Mouse (Mus musculus) stomach, adult 2 months (tissue): ENCODE results near the gene Ubc. TPM values are rescaled to one million over a fixed set of nuclear protein-coding genes. Genes with fewer than 3 reads are reported as not detected.

Experiments
- polyA plus RNA-seq: library from polyadenylated mRNA; depleted of rRNA; stranded (reverse); fragments of >200 nt; gene quantifications from 2 replicates; pipeline ENCODE4 v1.2.3, GENCODE M21; 2012; rRNA removed

The Ubc gene
- polyA plus RNA-seq, result 300 and 301 TPM in 2 replicates

DNA sequence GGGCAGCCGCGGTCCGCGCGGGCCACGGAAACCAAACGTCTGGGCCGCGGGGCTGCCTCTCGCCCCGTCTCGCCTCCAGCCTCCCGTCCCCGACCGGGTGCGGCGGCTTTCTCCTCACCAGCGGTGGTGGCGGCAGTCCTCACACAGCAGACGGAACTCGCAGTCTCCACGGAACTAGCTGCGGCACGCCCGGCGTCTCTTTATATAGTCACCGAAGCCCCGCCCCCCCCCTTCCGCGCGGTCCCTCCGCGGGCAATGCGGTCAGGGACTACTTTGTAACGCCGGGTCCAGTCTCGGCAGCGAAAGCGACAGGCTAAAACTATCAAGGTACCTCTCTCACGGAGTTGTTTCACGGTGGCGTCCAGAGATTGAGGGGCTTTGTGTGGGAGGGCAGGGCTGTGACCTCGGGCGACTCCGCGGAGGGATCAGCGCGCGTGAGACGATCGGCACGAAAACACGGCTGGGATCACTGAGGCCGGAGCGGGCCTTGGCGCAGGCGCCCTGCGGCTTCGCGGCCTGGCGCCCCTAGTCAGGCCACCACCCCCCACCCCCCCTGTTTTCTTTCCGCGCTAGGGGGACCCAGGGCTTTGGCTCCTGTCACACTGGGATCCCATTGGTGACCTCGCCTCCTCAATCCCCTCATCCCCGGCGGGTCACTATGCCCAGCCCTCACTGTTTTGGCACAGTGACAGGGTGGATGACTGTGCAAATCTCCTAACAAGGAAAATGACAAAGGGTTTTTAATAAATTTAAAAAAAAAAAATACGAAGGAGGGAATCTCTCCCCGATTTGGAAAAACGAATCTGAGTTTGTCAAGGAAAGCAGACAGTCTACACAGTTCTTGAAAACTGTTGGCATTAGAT, at the start of gene Ubc:
Ubc (minus strand) TSS at position 624 of the 863 bp plus-strand sequence.

DNA sequence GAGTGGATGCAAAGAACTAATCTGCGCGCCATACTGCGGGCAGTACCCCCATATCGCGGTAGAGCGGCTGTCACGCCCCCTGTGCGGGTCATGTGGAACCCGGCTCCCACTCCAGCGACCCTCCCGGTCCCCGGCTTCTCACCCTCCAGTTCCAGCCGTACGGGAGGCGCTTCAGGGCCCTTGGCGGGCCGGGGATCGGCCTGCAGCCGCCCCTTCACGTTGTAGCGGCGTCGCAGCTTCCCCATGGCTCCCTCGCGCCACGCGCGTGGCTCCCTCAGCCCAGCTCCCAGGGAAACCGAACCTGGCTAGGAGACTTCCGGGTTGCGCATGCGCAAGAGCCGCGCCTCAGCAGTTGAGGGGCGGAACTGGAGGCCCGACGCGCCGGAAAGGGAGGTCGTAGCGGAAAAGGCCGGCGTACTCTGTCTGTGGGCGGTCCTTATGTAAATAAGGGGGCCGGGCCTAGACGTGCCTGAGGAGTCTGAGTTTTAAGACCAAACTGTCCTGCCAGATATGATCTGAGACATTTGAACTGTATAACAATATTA, 43.9 kb upstream of the Ubc start, which contains the start of gene Dhx37:
Dhx37 (minus strand) TSS at position 329 of the 545 bp plus-strand sequence.

DNA sequence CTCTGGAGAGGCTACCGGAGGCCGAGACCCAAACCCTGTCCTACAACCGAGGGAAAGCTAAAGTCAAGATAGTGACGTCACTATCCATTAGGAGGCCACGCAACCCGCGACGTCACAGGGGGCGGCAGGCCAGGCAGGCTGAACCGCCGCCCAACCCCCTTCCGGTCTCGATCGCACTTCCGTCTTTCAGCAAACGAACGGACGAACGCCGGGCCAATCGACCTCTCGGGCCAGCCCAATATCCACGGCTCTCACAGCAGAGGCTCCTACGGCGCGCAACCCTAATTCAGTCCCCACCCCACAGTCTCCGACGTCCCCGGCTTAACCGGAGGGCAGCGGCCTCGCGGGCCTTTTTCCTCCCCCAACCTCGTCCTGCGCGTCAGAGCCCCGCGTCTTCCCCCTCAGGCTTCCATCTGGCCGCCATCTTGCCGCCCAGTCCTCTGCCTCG, 847 bp downstream of the Ubc start, which contains the start of gene Gm10382:
Gm10382 (plus strand) TSS at position 192 of the 448 bp plus-strand sequence.

DNA sequence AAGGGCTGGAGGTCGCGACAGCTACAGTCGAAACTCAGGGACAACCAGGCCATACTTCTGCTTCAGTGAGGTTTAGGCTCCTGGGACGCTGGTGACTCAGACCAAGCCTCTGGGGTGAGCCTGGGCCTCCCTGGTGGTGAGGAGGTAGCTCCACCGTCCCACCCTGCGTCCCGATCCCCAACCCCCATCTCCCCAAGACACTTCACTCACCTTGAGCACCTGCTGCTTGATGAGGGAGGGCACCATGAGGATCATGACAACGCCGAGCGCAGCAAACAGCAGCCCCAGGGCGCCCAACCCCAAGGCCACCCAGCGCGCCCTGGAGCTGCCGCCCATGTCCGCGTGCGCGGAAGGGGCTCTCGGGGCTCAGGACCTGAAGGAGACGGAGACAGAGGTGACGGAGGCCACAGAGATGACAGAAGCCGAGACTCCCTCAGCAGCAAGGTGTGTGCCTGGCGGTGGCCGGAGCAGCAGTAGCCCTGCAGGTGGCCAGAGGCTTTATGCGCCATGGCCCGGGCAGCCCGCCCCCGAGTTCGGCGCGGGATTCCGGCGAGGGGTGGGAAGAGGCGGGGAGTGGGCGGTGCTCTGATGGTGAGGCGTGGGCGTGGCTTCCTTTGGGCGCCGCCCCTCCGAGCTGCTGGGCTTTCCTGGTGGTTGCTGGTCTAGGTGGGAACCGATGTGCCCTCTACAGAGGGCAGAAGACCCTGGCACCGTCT, 49.3 kb downstream of the Ubc start, which contains the start of gene Scarb1:
Scarb1 (minus strand) TSS at position 548 of the 716 bp plus-strand sequence.

Other genes with a start within 250 kb of the Ubc start
- 44.9 and 51.2 TPM in 2 replicates for gene Ncor2, start 211.0 kb downstream of the Ubc start, polyA plus RNA-seq
- 32.8 and 36.0 TPM in 2 replicates for gene Scarb1, start 49.1 kb downstream of the Ubc start, polyA plus RNA-seq
- gene Gm10382, start 880 bp downstream of the Ubc start, polyA plus RNA-seq, result 0.28 and 0.62 TPM in 2 replicates
- 10.0 and 10.3 TPM in 2 replicates for gene Dhx37, start 43.9 kb upstream of the Ubc start, polyA plus RNA-seq
- 5.7 and 8.6 TPM in 2 replicates for gene Bri3bp, start 51.4 kb upstream of the Ubc start, polyA plus RNA-seq
- gene Aacs, start 85.6 kb upstream of the Ubc start, polyA plus RNA-seq, result 36.6 and 39.9 TPM in 2 replicates
- 0.03 and 0.10 TPM in 2 replicates for gene Tmem132b, start 141.6 kb upstream of the Ubc start, polyA plus RNA-seq